Mouse (Mus musculus) cortical plate, adult 2 months (tissue): ENCODE data around the gene Crocc.

Experiments
- CTCF ChIP-seq: fragments of 200-500 bp; IDR thresholded peaks from 2 replicates; pipeline ENCODE4 v1.5.1; 2011; ENCODE audit warnings: mild to moderate bottlenecking, control low read depth, low read length; ENCODE audit not compliant: insufficient read depth; ENCODE audit errors: extremely low read depth
- POLR2A ChIP-seq: fragments of 200-500 bp; IDR thresholded peaks from 2 replicates; pipeline ENCODE4 v1.6.1; 2011; ENCODE audit warnings: mild to moderate bottlenecking, low read length, control low read depth; ENCODE audit not compliant: insufficient read depth; ENCODE audit errors: extremely low read depth

GRCm38 (mm10) chr4:141073661-141074060 lies 13.3 kb upstream of the Crocc start:
- no peak for TF ChIP-seq POLR2A
- no peak for TF ChIP-seq CTCF
